Mouse (Mus musculus) inflammation-experienced regulatory T-cells (primary cell): ENCODE results near the gene Mroh7. TPM values are rescaled to one million over a fixed set of nuclear protein-coding genes. Genes with fewer than 3 reads are reported as not detected.

Experiments used
- polyA plus RNA-seq, 2 experiments: library from polyadenylated mRNA; unstranded; fragments of 100-300 nt; shearing (Covaris generic); gene quantifications; one replicate each; pipeline ENCODE4 v1.2.1; 2017

The Mroh7 gene
- under 1 TPM; 0.06 to 0.42 TPM for polyA plus RNA-seq

GRCm38 (mm10) chr4:106730814-106731213 is at the start of gene Mroh7:
Gene Mroh7 (minus strand): TSS chr4:106730925.

GRCm38 (mm10) chr4:106733636-106734035 is 2.9 kb upstream of the Mroh7 start, which contains the start of gene Fam151a:
Gene Fam151a (plus strand): TSS chr4:106733889.

GRCm38 (mm10) chr4:106678442-106679118 is 52.1 kb downstream of the Mroh7 start, which contains the start of gene Ttc4:
Gene Ttc4 (minus strand): TSS chr4:106678944.

GRCm38 (mm10) chr4:106650833-106651527 is 79.7 kb downstream of the Mroh7 start, which contains the start of gene Pars2:
Gene Pars2 (plus strand): TSS chr4:106651069.

Other genes starting within 250 kb of the Mroh7 start
- gene Bsnd, start 238.6 kb downstream of the Mroh7 start, polyA plus RNA-seq, result not detected
- gene Dhcr24, start 169.9 kb downstream of the Mroh7 start, polyA plus RNA-seq, result 1 to 10 TPM; 1.8 to 2.7 TPM
- 1 to 10 TPM in 1 of 2 experiments, not detected in 1; 1.2 TPM for gene Lexm, start 113.7 kb downstream of the Mroh7 start, polyA plus RNA-seq
- gene Ttc22, start 108.5 kb downstream of the Mroh7 start, polyA plus RNA-seq, result 1 to 10 TPM in 1 of 2 experiments, under 1 TPM in 1; 0.27 to 2.0 TPM
- gene Pars2, start 79.9 kb downstream of the Mroh7 start, polyA plus RNA-seq, result 10 to 100 TPM; 11.8 to 13.5 TPM
- gene Ttc4, start 52.0 kb downstream of the Mroh7 start, polyA plus RNA-seq, result 10 to 100 TPM; 66.8 to 75.7 TPM
- gene Fam151a, start 3.0 kb upstream of the Mroh7 start, polyA plus RNA-seq, result not detected
- gene Acot11, start 74.1 kb upstream of the Mroh7 start, polyA plus RNA-seq, result 10 to 100 TPM in 1 of 2 experiments, 1 to 10 TPM in 1; 5.0 to 14.4 TPM
- 10 to 100 TPM; 94.1 to 95.3 TPM for gene Ssbp3, start 179.8 kb upstream of the Mroh7 start, polyA plus RNA-seq